Mouse (Mus musculus): ENCODE results near the gene Gm10277.

DNA sequence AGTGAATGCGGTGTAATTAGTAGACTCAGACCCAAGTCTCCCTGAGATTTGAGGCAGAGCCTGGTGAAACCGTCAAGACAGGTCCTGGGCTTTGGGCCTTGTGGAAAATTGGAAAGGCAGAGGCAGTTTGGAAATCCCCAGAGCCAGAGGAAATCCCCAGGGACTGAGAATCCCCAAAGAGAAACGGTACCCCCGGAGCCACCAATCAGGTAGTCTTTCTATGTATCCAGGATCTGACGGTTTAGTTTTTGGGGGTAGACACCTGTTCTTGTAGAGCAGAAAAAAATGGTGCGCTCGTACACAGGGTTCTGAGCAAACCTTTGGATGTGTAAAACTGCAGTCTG lies 5.0 kb upstream of the Gm10277 start:
- TF ChIP-seq CTCF (IDR thresholded peaks at IDR 0.05; ENCODE audit: borderline replicate concordance, insufficient read depth, low read depth, low read length), result no peak
- TF ChIP-seq POLR2A (IDR thresholded peaks at IDR 0.05; ENCODE audit: borderline replicate concordance, insufficient read depth, low read length), result no peak

Measured in cerebellum, adult 2 months (tissue).